Mouse (Mus musculus): ENCODE measurements at regions not wholly inside any gene's neighbourhood (a gene's known extent, or its start where the extent isn't known, plus 50 kb on each side); places are given as distances from the start of the nearest gene placed in this dataset.

GRCm38 (mm10) chr15:52959711-52960110, 925.0 kb upstream of the Gm7489 start:
- no peak for DNase-seq

GRCm38 (mm10) chr15:52961491-52961890, 923.2 kb upstream of the Gm7489 start:
- no peak for DNase-seq

GRCm38 (mm10) chr15:52963918-52964317, 920.8 kb upstream of the Gm7489 start:
- no peak for DNase-seq

GRCm38 (mm10) chr15:52964403-52964802, 920.3 kb upstream of the Gm7489 start:
- DNase-seq: no peak

- peak; percentile 62 for DNase-seq
Observed at GRCm38 (mm10) chr15:52967801-52968235, 916.9 kb upstream of the Gm7489 start.

- DNase-seq: no peak
Observed at GRCm38 (mm10) chr15:52982821-52983220, 901.9 kb upstream of the Gm7489 start.

GRCm38 (mm10) chr15:52990580-52990979, 894.1 kb upstream of the Gm7489 start:
- no peak for DNase-seq

- DNase-seq: no peak
Observed at GRCm38 (mm10) chr15:52994351-52994750, 890.4 kb upstream of the Gm7489 start.

GRCm38 (mm10) chr15:52999200-52999599, 885.5 kb upstream of the Gm7489 start:
- no peak for DNase-seq

- DNase-seq: no peak
Observed at GRCm38 (mm10) chr15:52999776-53000175, 884.9 kb upstream of the Gm7489 start.

GRCm38 (mm10) chr15:53001429-53001828, 883.3 kb upstream of the Gm7489 start:
- no peak for DNase-seq

- DNase-seq: no peak
Observed at GRCm38 (mm10) chr15:53001964-53002363, 882.7 kb upstream of the Gm7489 start.

- no peak for DNase-seq
Observed at GRCm38 (mm10) chr15:53004078-53004477, 880.6 kb upstream of the Gm7489 start.

- no peak for DNase-seq
Observed at GRCm38 (mm10) chr15:53006844-53007243, 877.9 kb upstream of the Gm7489 start.

GRCm38 (mm10) chr15:53009337-53009736, 875.4 kb upstream of the Gm7489 start:
- DNase-seq: no peak
